Mouse (Mus musculus): Measurements from ENCODE around the gene Gnb5. TPM values are rescaled to one million over a fixed set of nuclear protein-coding genes. Genes with fewer than 3 reads are reported as not detected.
A peak's percentile ranks its signal among the peaks of the same experiment; 100 is the strongest.

Gnb5 gene
- polyA plus RNA-seq, 1 experiment from 2014 or later, result 1.8 TPM

DNA sequence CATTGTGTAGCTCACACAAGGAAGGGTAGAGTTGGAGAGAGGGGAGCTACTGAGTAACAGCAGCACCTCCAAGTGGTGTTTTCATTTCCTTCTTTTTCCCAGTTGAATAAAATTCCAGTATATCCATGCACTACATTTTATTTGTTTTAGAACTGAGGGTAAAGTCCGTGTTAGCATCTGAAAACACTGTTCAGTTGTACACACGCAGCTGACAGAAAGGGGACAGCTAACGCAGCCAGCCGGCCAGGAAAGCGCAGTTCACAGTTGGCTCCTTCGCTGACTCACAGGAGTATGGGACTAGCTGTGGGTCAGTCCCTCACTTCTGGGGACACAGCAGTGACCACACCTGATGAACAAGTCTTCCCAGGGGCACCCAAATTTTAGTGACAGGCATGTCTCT, 38.9 kb upstream of the Gnb5 start:
- Histone ChIP-seq H3K9ac (replicated peaks) (no peak overlapping the region), H3K36me3 (replicated peaks; ENCODE audit: insufficient read depth, low read length) (no peaks in the 10 kb centered on the region), H3K4me1 (ENCODE audit: insufficient read depth) (peaks cover 5% of the 10 kb centered on the region; the same call in 1 of the 2 replicates), H3K27ac (ENCODE audit: low read depth) (no peak overlapping the region), H3K27me3 (ENCODE audit: insufficient read depth, low read length) (no peaks in the 10 kb centered on the region), H3K4me3 (ENCODE audit: low read depth, low read length) (no peak overlapping the region), H3K4me2 (ENCODE audit: low read depth, low read length) (no peak overlapping the region), H3K9me3 (ENCODE audit: low read length) (no peaks in the 10 kb centered on the region)
- ATAC-seq (peak; percentile 73), DNase-seq (no peak)
- 60% methylated on average over 6 of the region's 6 CpGs for WGBS (ENCODE audit: insufficient replicate concordance)
- peak; percentile 16; the same call in 1 of the 2 replicates for TF ChIP-seq CTCF (IDR thresholded peaks at IDR 0.05; ENCODE audit: low read depth)
- no peak for TF ChIP-seq EP300 (IDR thresholded peaks at IDR 0.05; ENCODE audit: low read depth)

DNA sequence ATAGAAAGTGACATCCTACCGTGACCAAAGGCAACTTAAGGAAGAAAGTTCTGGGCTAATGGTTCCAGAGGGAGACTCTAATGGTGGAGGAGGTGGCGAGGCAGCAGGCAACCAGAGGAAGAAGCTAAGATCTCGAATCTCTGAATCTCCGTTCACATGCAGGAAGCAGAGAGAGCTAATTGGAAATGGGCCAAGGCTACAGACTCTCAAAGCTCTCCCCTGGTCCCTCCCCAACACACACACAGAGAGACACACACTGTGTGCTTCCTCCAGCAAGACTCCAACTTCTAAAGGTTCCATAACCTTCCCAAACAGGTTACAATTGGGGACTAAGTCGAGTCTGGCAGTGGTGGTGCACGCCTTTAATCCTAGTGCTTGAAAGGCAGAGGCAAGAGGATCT, 35.7 kb upstream of the Gnb5 start:
- ATAC-seq (no peak), DNase-seq (no peak)
- TF ChIP-seq CTCF (IDR thresholded peaks at IDR 0.05; ENCODE audit: low read depth), result no peak
- Histone ChIP-seq H3K36me3 (replicated peaks; ENCODE audit: insufficient read depth, low read length) (no peaks in the 10 kb centered on the region), H3K27me3 (ENCODE audit: insufficient read depth, low read length) (no peaks in the 10 kb centered on the region), H3K27ac (ENCODE audit: low read depth) (no peak overlapping the region), H3K4me2 (ENCODE audit: low read depth, low read length) (no peak overlapping the region), H3K4me3 (ENCODE audit: low read depth, low read length) (no peak overlapping the region), H3K4me1 (ENCODE audit: insufficient read depth) (peaks cover 5% of the 10 kb centered on the region; the same call in 1 of the 2 replicates), H3K9me3 (ENCODE audit: low read length) (no peaks in the 10 kb centered on the region), H3K9ac (replicated peaks) (no peak overlapping the region)
- WGBS (ENCODE audit: insufficient replicate concordance), result 38% methylated on average over 6 of the region's 6 CpGs

DNA sequence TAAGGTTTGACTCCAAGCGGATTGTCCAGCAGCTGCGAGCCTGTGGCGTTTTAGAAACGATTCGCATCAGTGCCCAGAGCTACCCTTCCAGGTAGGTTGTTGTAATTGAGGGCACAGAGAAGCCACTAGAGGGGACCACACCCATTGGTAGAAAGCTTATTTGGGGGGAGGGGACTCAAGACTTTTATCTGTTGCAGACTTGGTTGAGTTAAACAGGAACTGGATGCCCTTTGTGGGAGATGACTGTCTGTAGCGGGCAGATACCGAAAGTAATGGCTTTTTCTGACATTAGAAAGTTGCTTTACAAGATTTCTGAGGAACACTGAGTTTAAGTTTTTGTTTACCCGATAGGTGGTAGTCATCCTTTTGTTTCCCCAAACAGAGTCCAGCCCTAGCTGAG, 34.5 kb upstream of the Gnb5 start:
- Histone ChIP-seq H3K9ac (replicated peaks) (no peak overlapping the region), H3K27ac (ENCODE audit: low read depth) (no peak overlapping the region), H3K4me1 (ENCODE audit: insufficient read depth) (peaks cover 5% of the 10 kb centered on the region; the same call in 1 of the 2 replicates), H3K9me3 (ENCODE audit: low read length) (no peaks in the 10 kb centered on the region), H3K4me2 (ENCODE audit: low read depth, low read length) (no peak overlapping the region), H3K4me3 (ENCODE audit: low read depth, low read length) (no peak overlapping the region), H3K36me3 (replicated peaks; ENCODE audit: insufficient read depth, low read length) (no peaks in the 10 kb centered on the region), H3K27me3 (ENCODE audit: insufficient read depth, low read length) (no peaks in the 10 kb centered on the region)
- ATAC-seq (no peak), DNase-seq (no peak)
- TF ChIP-seq EP300 (IDR thresholded peaks at IDR 0.05; ENCODE audit: low read depth), result no peak
- 65% methylated on average over 8 of the region's 8 CpGs for WGBS (ENCODE audit: insufficient replicate concordance)

DNA sequence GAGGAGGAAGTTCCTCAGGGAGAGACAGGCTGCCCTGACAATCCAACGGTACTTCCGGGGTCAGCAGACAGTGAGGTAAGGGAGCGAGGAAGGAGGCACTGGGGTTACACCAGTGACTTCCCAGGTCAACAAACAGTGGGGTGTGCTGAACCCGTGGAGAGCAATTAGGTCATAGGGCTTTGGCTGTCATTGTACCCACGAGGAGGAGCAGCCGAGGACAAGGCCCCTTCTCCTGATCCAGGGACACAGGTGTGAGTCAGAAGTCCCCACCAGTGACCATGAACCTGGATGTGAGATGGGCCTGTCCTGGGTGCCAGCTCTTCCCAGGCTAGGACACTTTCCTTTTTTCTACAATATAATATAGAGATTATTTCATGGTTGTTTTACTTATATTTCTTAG, 32.4 kb upstream of the Gnb5 start:
- H3K27ac ChIP-seq (ENCODE audit: low read depth), result no peak overlapping the region
- WGBS (ENCODE audit: insufficient replicate concordance), result 60% methylated on average over 6 of the region's 6 CpGs
- DNase-seq (no peak), ATAC-seq (no peak)
- H3K4me2 ChIP-seq (ENCODE audit: low read depth, low read length), result no peak overlapping the region
- H3K9ac ChIP-seq (replicated peaks), result no peak overlapping the region
- no peak for TF ChIP-seq CTCF (IDR thresholded peaks at IDR 0.05; ENCODE audit: low read depth)
- TF ChIP-seq EP300 (IDR thresholded peaks at IDR 0.05; ENCODE audit: low read depth), result no peak
- H3K9me3 ChIP-seq (ENCODE audit: low read length), result no peaks in the 10 kb centered on the region
- H3K36me3 ChIP-seq (replicated peaks; ENCODE audit: insufficient read depth, low read length), result no peaks in the 10 kb centered on the region; the same call in 1 of the 2 replicates
- H3K4me3 ChIP-seq (ENCODE audit: low read depth, low read length), result no peak overlapping the region
- peaks cover 2% of the 10 kb centered on the region; the same call in 1 of the 2 replicates for H3K4me1 ChIP-seq (ENCODE audit: insufficient read depth)
- no peaks in the 10 kb centered on the region for H3K27me3 ChIP-seq (ENCODE audit: insufficient read depth, low read length)

DNA sequence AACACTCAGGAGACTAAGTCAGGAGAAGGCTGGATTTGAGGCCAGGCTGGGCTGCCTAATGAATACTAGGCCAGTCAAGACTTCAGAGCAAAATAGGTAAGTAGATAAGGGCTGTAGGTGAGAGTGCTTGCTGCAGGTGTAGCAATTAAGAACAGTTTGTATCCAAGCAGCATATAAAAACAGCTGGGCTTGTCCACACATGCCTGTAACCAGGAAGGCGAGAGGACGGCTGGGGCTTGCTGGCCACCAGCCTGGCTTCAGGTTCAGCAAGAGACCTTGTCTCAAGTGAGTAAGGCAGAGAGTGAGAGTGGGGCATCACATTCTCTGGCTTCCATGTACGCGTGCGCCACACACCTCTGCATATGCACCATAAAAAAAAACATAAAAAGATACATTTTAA, 31.6 kb upstream of the Gnb5 start:
- WGBS (ENCODE audit: insufficient replicate concordance), result 80% methylated on average over 5 of the region's 5 CpGs
- H3K27me3 ChIP-seq (ENCODE audit: insufficient read depth, low read length), result no peaks in the 10 kb centered on the region
- H3K4me2 ChIP-seq (ENCODE audit: low read depth, low read length), result no peak overlapping the region
- no peak for TF ChIP-seq EP300 (IDR thresholded peaks at IDR 0.05; ENCODE audit: low read depth)
- TF ChIP-seq CTCF (IDR thresholded peaks at IDR 0.05; ENCODE audit: low read depth), result no peak
- H3K36me3 ChIP-seq (replicated peaks; ENCODE audit: insufficient read depth, low read length), result no peaks in the 10 kb centered on the region; the same call in 1 of the 2 replicates
- ATAC-seq (no peak), DNase-seq (no peak)
- no peaks in the 10 kb centered on the region for H3K9me3 ChIP-seq (ENCODE audit: low read length)
- H3K4me1 ChIP-seq (ENCODE audit: insufficient read depth), result peaks cover 2% of the 10 kb centered on the region; the same call in 1 of the 2 replicates
- no peak overlapping the region for H3K27ac ChIP-seq (ENCODE audit: low read depth)
- H3K9ac ChIP-seq (replicated peaks), result no peak overlapping the region
- no peak overlapping the region for H3K4me3 ChIP-seq (ENCODE audit: low read depth, low read length)

DNA sequence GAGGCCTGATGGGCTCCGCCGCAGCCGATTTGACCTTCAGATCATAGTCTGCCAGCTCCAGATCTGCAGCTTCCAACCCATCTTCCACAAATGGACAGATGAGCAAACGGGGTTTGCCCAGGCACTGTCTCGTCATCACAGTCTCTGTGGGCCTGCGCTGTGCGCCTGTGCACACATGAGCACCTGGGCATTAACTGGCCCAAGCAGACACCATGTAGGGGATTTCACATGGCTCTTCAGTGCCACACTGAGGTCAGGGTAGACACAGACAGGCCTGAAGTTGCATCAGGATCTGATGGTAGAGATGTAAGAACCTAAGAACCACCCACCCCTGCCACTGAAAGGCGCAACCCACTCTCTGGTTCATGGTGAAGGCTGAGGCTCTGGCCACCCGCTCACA, 31.0 kb upstream of the Gnb5 start:
- TF ChIP-seq CTCF (IDR thresholded peaks at IDR 0.05; ENCODE audit: low read depth) (0 out of 2 replicates have a peak, but pooled peaks have one; percentile 10), EP300 (IDR thresholded peaks at IDR 0.05; ENCODE audit: low read depth) (no peak)
- WGBS (ENCODE audit: insufficient replicate concordance), result 88% methylated on average over 9 of the region's 9 CpGs
- Histone ChIP-seq H3K4me1 (ENCODE audit: insufficient read depth) (peaks cover 2% of the 10 kb centered on the region; the same call in 1 of the 2 replicates), H3K4me3 (ENCODE audit: low read depth, low read length) (no peak overlapping the region), H3K4me2 (ENCODE audit: low read depth, low read length) (no peak overlapping the region), H3K36me3 (replicated peaks; ENCODE audit: insufficient read depth, low read length) (no peaks in the 10 kb centered on the region; the same call in 1 of the 2 replicates), H3K9me3 (ENCODE audit: low read length) (no peaks in the 10 kb centered on the region), H3K9ac (replicated peaks) (no peak overlapping the region), H3K27me3 (ENCODE audit: insufficient read depth, low read length) (no peaks in the 10 kb centered on the region), H3K27ac (ENCODE audit: low read depth) (no peak overlapping the region)
- DNase-seq, result no peak
- no peak for ATAC-seq

DNA sequence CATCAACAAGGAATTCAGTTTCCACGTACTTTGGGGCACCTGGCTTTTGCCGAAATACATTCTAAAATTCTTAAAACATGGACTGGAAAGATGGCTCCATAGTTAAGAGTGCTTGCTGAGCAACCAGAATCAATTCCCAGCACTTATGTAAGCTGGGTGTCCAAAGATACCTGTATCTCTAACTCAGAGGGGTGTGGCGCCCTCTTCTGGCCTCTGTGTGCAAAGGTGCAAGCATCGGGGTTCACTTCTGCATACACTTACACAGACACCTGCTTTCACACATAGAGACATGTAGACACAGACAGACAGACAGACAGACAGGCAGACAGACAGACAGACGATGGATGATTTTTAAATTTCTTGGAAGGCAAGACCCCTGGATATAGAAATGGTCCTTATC, 25.3 kb upstream of the Gnb5 start:
- H3K4me1 ChIP-seq (ENCODE audit: insufficient read depth), result no peaks in the 10 kb centered on the region
- WGBS (ENCODE audit: insufficient replicate concordance), result 52% methylated on average over 5 of the region's 5 CpGs
- DNase-seq (peak; percentile 63), ATAC-seq (no peak)
- no peaks in the 10 kb centered on the region for H3K27me3 ChIP-seq (ENCODE audit: insufficient read depth, low read length)
- H3K9me3 ChIP-seq (ENCODE audit: low read length), result no peaks in the 10 kb centered on the region
- no peak overlapping the region for H3K9ac ChIP-seq (replicated peaks)
- no peak overlapping the region for H3K4me3 ChIP-seq (ENCODE audit: low read depth, low read length)
- H3K36me3 ChIP-seq (replicated peaks; ENCODE audit: insufficient read depth, low read length), result no peaks in the 10 kb centered on the region; the same call in 1 of the 2 replicates
- TF ChIP-seq EP300 (IDR thresholded peaks at IDR 0.05; ENCODE audit: low read depth), result no peak
- TF ChIP-seq CTCF (IDR thresholded peaks at IDR 0.05; ENCODE audit: low read depth), result peak; percentile 66
- H3K4me2 ChIP-seq (ENCODE audit: low read depth, low read length), result no peak overlapping the region
- H3K27ac ChIP-seq (ENCODE audit: low read depth), result no peak overlapping the region
